Mouse (Mus musculus) monocyte, adult 2 months (primary cell): ENCODE results near the gene Adpgk.

Source experiments
- DNase-seq, 2 experiments: peaks; one replicate each; pipeline ENCODE4 v3.0.0; 2022; ENCODE audit warnings: low spot score in 2 of 2, low read depth in 1 of 2

Gene Adpgk

GRCm38 (mm10) chr9:59290957-59291687 is at the start of gene Adpgk:
TSS of gene Adpgk (plus strand) at chr9:59291558.
- peak; percentile 91 to 96 for DNase-seq

- no peak for DNase-seq
Measured at GRCm38 (mm10) chr9:59245181-59245580, 46.2 kb upstream of the Adpgk start.

- DNase-seq: no peak
Measured at GRCm38 (mm10) chr9:59246456-59247029, 44.8 kb upstream of the Adpgk start.

GRCm38 (mm10) chr9:59249359-59249758 is 42.0 kb upstream of the Adpgk start:
- no peak for DNase-seq

GRCm38 (mm10) chr9:59250272-59250671 is 41.1 kb upstream of the Adpgk start:
- DNase-seq: no peak

GRCm38 (mm10) chr9:59254716-59255421 is 36.5 kb upstream of the Adpgk start:
- no peak for DNase-seq

- DNase-seq: no peak
Measured at GRCm38 (mm10) chr9:59259806-59260454, 31.4 kb upstream of the Adpgk start.

GRCm38 (mm10) chr9:59266332-59266731 is 25.0 kb upstream of the Adpgk start:
- no peak for DNase-seq

- no peak for DNase-seq
Measured at GRCm38 (mm10) chr9:59269728-59270127, 21.6 kb upstream of the Adpgk start.

GRCm38 (mm10) chr9:59271081-59271480 is 20.3 kb upstream of the Adpgk start:
- DNase-seq: no peak

GRCm38 (mm10) chr9:59271711-59272110 is 19.6 kb upstream of the Adpgk start:
- no peak for DNase-seq

GRCm38 (mm10) chr9:59273199-59273598 is 18.2 kb upstream of the Adpgk start:
- DNase-seq: no peak

- no peak for DNase-seq
Measured at GRCm38 (mm10) chr9:59274846-59275455, 16.4 kb upstream of the Adpgk start.

- no peak for DNase-seq
Measured at GRCm38 (mm10) chr9:59278199-59278598, 13.2 kb upstream of the Adpgk start.

- DNase-seq: no peak
Measured at GRCm38 (mm10) chr9:59278694-59279093, 12.7 kb upstream of the Adpgk start.

GRCm38 (mm10) chr9:59280888-59281287 is 10.5 kb upstream of the Adpgk start:
- DNase-seq: no peak

GRCm38 (mm10) chr9:59281871-59282682 is 9.3 kb upstream of the Adpgk start:
- peak in 1 of 2 experiments; percentile 40 for DNase-seq

- DNase-seq: no peak
Measured at GRCm38 (mm10) chr9:59282683-59282986, 8.7 kb upstream of the Adpgk start.

- DNase-seq: no peak
Measured at GRCm38 (mm10) chr9:59285614-59286013, 5.7 kb upstream of the Adpgk start.

- no peak for DNase-seq
Measured at GRCm38 (mm10) chr9:59288058-59288457, 3.3 kb upstream of the Adpgk start.
